Mouse (Mus musculus) C2C12 (cell line): ENCODE measurements at regions not wholly inside any gene's neighbourhood (a gene's known extent, or its start where the extent isn't known, plus 50 kb on each side); places are given as distances from the start of the nearest gene placed in this dataset.

Experiments used
- CTCF ChIP-seq: IDR thresholded peaks from one replicate; pipeline ENCODE4 v1.5.1; 2011; ENCODE audit not compliant: control insufficient read depth, insufficient read depth, insufficient read length
- MAX ChIP-seq: IDR thresholded peaks from one replicate; pipeline ENCODE4 v1.6.1; 2011; ENCODE audit warnings: mild to moderate bottlenecking, control low read depth
- USF1 ChIP-seq: IDR thresholded peaks from one replicate; pipeline ENCODE4 v1.6.1; 2011; ENCODE audit warnings: low read depth, mild to moderate bottlenecking, control low read depth, moderate library complexity

GRCm38 (mm10) chr1:69370078-69370477 is 262.2 kb upstream of the Erbb4 start:
- TF ChIP-seq CTCF = no peak
- no peak for TF ChIP-seq MAX
- no peak for TF ChIP-seq USF1
